Mouse (Mus musculus) limb, embryonic 11.5 days (tissue): ENCODE data around the gene R3hdml. TPM values are rescaled to one million over a fixed set of nuclear protein-coding genes. Genes with fewer than 3 reads are reported as not detected.

ENCODE experiments used
- ATAC-seq: fragments of 200-750 bp; cut with Nextera tagmentation; 2 replicates; pipeline ENCODE4 v1.8.0; 2017; ENCODE audit warnings: low read depth; ENCODE audit not compliant: insufficient number of reproducible peaks, low FRiP score, low TSS enrichment
- DNase-seq: peaks from one replicate; pipeline ENCODE4 v3.0.0-alpha.2; 2015; ENCODE audit warnings: low spot score
- H3K27ac ChIP-seq: fragments of 300-500 bp; sonication (generic); replicated peaks from 2 replicates; pipeline ENCODE4 v1.5.1; 2014; ENCODE audit warnings: low read depth, mild to moderate bottlenecking, low read length
- H3K27me3 ChIP-seq: fragments of 300-500 bp; sonication (generic); 2 replicates; pipeline ENCODE4 v1.6.1; 2014; ENCODE audit warnings: mild to moderate bottlenecking, low read length, mixed read lengths; ENCODE audit not compliant: control insufficient read depth, insufficient read depth
- H3K36me3 ChIP-seq: fragments of 300-500 bp; sonication (generic); 2 replicates; pipeline ENCODE4 v1.6.1; 2014; ENCODE audit warnings: mild to moderate bottlenecking, low read length, moderate library complexity, mixed read lengths; ENCODE audit not compliant: control insufficient read depth, insufficient read depth
- H3K4me1 ChIP-seq: fragments of 300-500 bp; sonication (generic); 2 replicates; pipeline ENCODE4 v1.6.1; 2014; ENCODE audit warnings: low read length, mixed read lengths; ENCODE audit not compliant: control insufficient read depth, insufficient read depth
- H3K4me2 ChIP-seq: fragments of 300-500 bp; sonication (generic); 2 replicates; pipeline ENCODE4 v1.6.1; 2014; ENCODE audit warnings: low read depth, mild to moderate bottlenecking, moderate library complexity; ENCODE audit not compliant: severe bottlenecking
- H3K4me3 ChIP-seq: fragments of 300-500 bp; sonication (generic); 2 replicates; pipeline ENCODE4 v1.5.1; 2014; ENCODE audit warnings: low read depth, low read length
- H3K9ac ChIP-seq: fragments of 300-500 bp; sonication (generic); 2 replicates; pipeline ENCODE4 v1.6.1; 2014; ENCODE audit warnings: mild to moderate bottlenecking, low read length
- H3K9me3 ChIP-seq: fragments of 300-500 bp; sonication (generic); 2 replicates; pipeline ENCODE4 v1.6.1; 2016; ENCODE audit warnings: low read length; ENCODE audit not compliant: control insufficient read depth
- WGBS: fragments of 180-500 bp; shearing (Covaris S2); extraction: QIAGEN DNeasy Blood & Tissue Kit; methylation state at CpG from one replicate; pipeline ENCODE4 v1.1.7; 2014; 5-methylcytosine and 5-hydroxymethylcytosine counted together
- polyA plus RNA-seq: library from polyadenylated mRNA; unstranded; fragments of >200 nt; fragmentation: Nextera tagmentation; extraction: Ambion mirVana; gene quantifications from 2 replicates; pipeline ENCODE4 v1.2.1, GENCODE M21; 2014

The R3hdml gene
- polyA plus RNA-seq, 1 experiment from 2014 or later: not detected

DNA sequence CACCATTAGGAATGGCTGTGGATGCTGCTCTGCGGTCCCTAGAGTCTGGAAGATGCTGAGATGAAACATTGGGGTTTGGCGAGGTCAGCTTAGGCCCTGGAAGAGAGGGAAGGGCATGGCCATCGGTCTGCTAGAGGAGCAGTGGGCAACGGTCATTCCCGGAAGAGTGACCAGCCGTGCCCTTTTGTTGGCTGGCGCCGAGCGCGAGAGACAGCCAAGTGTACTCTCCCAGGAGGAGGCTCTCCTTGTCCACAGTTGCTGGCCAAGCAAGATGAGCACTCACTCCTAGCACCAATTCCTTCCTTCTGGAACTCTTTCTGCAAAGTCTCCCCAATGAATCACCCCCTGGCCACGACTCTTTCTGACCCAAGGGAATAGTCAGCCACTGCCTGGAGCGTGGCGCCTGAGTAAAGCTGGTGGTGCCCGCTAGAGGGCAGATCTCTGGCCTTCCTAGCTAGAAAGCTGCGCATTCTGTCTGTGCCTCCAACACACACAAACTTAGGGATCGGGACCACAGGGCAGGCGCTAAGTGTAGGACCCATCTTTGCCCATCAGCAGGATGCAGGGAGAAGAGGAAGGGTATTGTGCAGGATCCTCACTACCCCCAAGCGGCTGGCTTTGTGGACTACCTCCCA lies 11.8 kb upstream of the R3hdml start:
- ATAC-seq (no peak), DNase-seq (peak; percentile 45)
- H3K36me3 ChIP-seq: no peaks in the 10 kb centered on the region
- peaks cover 12% of the 10 kb centered on the region; the same call in 1 of the 2 replicates for H3K27me3 ChIP-seq
- no peaks in the 10 kb centered on the region for H3K9me3 ChIP-seq
- H3K4me2 ChIP-seq: no peak overlapping the region
- H3K4me1 ChIP-seq: peaks cover 4% of the 10 kb centered on the region; the same call in 1 of the 2 replicates
- H3K27ac ChIP-seq: no peak overlapping the region
- no peak overlapping the region for H3K9ac ChIP-seq
- WGBS: 47% methylated on average over 18 of the region's 18 CpGs
- H3K4me3 ChIP-seq: no peak overlapping the region

DNA sequence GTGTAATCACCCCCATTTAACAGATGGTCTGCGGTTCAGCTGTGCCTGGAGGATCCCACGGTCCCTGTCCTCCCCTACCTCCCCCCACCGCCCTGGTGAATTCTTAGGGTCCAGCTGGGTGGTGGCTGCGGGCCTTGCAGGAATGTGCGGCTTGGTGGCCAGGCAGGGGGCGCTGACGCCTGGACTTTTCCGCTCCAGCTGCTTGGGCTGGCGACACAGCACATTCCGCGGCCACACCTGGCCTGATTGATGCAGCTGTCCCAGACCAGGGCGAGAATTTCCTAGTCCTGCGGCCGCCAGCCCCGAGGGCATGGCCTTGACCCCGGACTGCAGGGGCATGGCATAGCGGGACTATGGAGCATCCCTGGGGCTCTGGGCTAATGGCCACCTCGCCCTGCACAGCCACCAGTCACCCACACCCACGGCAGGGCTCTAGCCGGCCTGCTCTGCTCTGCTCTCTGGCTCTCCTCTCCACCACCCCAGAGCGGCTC lies 10.5 kb upstream of the R3hdml start:
- H3K36me3 ChIP-seq: no peaks in the 10 kb centered on the region
- no peak overlapping the region for H3K9ac ChIP-seq
- ATAC-seq (peak; percentile 35), DNase-seq (peak; percentile 69)
- no peak overlapping the region; the same call in 1 of the 2 replicates for H3K4me3 ChIP-seq
- WGBS: under 1% methylated on average over 21 of the region's 21 CpGs
- H3K9me3 ChIP-seq: no peaks in the 10 kb centered on the region
- H3K27ac ChIP-seq: no peak overlapping the region
- peaks cover 12% of the 10 kb centered on the region; the same call in 1 of the 2 replicates for H3K27me3 ChIP-seq
- H3K4me2 ChIP-seq: peak overlapping the region; percentile 60
- peaks cover 4% of the 10 kb centered on the region; the same call in 1 of the 2 replicates for H3K4me1 ChIP-seq

DNA sequence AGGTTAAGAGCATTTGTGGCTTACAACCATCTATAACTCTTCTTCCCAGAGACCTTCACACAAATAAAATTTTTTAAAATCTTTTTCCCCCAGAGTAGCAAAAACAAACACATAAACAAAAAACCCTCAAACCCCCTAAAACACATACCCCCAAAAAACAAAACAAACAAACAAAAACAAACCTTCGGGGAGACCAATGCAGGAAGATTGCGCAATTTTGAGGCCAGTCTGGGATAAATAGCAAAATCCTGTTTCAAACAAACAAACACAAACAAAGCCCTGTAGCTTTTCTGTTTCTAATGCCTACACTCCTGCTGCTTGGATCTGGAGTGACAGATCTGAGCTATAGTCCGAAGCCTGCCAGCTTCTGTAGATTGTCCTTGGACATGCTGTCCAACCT lies 4.8 kb upstream of the R3hdml start:
- ATAC-seq (no peak), DNase-seq (no peak)
- Histone ChIP-seq H3K27ac (no peak overlapping the region), H3K27me3 (no peaks in the 10 kb centered on the region), H3K9me3 (no peaks in the 10 kb centered on the region), H3K4me1 (no peaks in the 10 kb centered on the region), H3K36me3 (no peaks in the 10 kb centered on the region), H3K4me3 (no peak overlapping the region), H3K9ac (no peak overlapping the region), H3K4me2 (no peak overlapping the region)
- 91% methylated on average over 3 of the region's 3 CpGs for WGBS

DNA sequence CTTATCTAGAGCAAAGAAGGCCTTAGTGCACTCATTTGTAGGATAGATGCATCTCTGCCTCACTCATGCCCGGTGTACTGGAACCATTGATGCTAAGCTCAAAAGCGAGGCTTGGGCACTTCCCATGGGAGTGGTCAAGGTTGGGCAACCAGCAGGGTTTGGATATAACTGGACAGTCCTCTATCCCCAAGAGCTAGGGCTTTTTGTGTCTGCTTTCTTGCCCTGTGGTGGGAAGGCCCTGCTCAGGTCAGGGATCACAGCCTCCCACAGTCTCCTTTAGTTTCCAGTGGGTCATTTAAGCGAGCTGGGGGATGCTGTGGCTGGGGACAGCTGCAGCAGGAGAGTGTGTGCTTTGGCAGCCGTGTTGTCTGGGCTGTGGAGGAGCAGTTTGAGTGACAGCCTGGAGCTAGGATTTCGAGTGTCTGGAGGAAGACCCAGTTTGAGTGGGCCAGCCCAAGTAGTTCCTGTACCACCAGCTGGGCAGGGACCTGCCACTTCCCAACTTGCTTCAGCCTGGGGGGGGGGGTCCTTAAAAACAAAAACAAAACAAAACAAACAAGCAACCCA lies 2.3 kb upstream of the R3hdml start:
- Histone ChIP-seq H3K4me1 (no peaks in the 10 kb centered on the region), H3K27ac (no peak overlapping the region), H3K4me3 (no peak overlapping the region), H3K9ac (no peak overlapping the region), H3K4me2 (no peak overlapping the region), H3K36me3 (no peaks in the 10 kb centered on the region), H3K9me3 (no peaks in the 10 kb centered on the region), H3K27me3 (no peaks in the 10 kb centered on the region)
- no peak for DNase-seq
- WGBS: 57% methylated on average over 5 of the region's 5 CpGs
- no peak for ATAC-seq

DNA sequence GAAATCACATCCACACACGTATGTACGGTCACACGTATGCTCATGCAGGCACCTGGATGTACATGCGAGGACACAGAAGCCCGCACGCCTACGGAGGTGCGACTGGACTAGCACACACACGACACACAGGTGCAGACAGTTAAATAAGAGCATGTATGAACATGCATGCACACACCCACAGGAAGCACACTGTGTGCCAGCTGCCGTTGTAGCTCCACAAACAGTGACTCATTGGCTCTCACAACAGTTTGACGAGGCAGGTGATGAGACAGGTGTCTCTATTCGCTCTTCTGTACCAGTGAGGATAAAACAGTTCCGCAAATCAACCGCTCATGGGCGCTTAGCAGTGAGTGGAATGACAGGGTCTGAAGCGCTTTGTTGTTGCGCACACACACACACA lies 1.5 kb upstream of the R3hdml start:
- 90% methylated on average over 17 of the region's 17 CpGs for WGBS
- ATAC-seq: no peak
- Histone ChIP-seq H3K27ac (no peak overlapping the region), H3K27me3 (no peaks in the 10 kb centered on the region), H3K9ac (no peak overlapping the region), H3K4me2 (no peak overlapping the region), H3K36me3 (no peaks in the 10 kb centered on the region), H3K4me3 (no peak overlapping the region), H3K9me3 (no peaks in the 10 kb centered on the region), H3K4me1 (no peaks in the 10 kb centered on the region)
- no peak for DNase-seq

DNA sequence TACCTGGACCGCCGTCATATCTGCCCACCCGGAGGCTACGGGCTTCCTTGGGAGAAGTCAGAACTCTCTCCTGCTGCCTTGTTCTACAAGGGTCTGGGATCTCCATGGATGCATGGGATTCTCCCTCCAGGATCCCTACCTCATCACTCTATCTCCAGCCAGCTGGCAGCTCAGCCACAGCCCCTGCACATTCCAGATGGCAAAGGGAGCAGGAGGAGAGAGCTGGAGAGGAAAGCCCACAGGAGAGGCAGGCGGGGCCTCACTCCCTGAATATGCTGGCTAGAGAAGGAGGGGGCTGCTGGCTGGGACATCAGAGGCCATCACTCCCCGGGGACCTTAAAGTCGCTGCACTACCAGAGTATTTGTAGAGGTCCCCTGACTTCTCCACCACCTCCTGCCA lies 767 bp upstream of the R3hdml start:
- H3K9ac ChIP-seq: no peak overlapping the region
- H3K27me3 ChIP-seq: no peaks in the 10 kb centered on the region
- DNase-seq (no peak), ATAC-seq (no peak)
- no peak overlapping the region for H3K4me2 ChIP-seq
- H3K36me3 ChIP-seq: no peaks in the 10 kb centered on the region
- no peak overlapping the region for H3K27ac ChIP-seq
- no peak overlapping the region for H3K4me3 ChIP-seq
- 58% methylated on average over 7 of the region's 7 CpGs for WGBS
- H3K9me3 ChIP-seq: no peaks in the 10 kb centered on the region
- no peaks in the 10 kb centered on the region for H3K4me1 ChIP-seq

DNA sequence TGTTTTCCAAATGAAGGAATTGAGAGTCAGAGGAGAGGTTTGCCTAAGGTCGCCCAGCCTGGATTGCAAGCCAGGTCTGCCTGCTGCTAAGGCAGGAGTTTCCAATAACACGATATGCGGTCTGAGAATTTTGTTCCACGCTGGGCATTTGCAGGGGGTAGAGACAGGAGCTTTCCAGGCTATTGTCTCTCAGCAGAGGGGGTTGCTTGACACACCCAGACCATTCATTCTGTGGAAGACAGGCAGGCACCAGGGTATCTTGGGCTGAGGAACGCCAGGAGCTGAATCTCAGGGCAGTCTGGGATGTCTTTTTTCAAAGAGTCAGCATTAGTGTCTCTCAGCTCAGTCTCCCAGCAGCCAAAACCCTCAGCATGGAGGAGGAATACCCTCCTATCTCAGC lies 913 bp downstream of the R3hdml start:
- Histone ChIP-seq H3K36me3 (no peaks in the 10 kb centered on the region), H3K9ac (0 out of 2 replicates have a peak overlapping the region, but pooled peaks have one; percentile 7), H3K4me1 (no peaks in the 10 kb centered on the region), H3K9me3 (no peaks in the 10 kb centered on the region), H3K27ac (no peak overlapping the region), H3K4me2 (no peak overlapping the region), H3K4me3 (no peak overlapping the region), H3K27me3 (no peaks in the 10 kb centered on the region)
- DNase-seq: no peak
- no peak for ATAC-seq
- 39% methylated on average over 5 of the region's 5 CpGs for WGBS

DNA sequence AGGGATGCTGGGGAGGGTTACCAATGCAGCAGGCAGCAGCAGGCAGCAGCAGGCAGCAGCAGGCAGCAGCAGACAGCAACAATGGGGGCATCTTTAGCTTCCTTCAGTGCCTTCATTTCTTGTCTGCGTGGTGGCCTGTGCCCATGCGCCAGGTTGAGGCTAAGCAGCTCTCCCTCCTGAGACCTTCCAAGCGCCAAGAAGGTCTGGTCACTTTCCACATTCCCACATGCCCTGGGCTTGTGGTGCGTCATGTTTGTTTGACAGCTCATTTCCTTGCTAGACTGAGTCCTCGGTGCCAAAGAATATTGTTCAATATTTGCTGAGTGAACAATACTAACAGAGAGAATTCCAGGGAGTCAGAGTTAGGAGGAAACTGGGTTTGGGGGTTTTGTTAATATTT lies 1.9 kb downstream of the R3hdml start:
- ATAC-seq: no peak
- no peak overlapping the region for H3K27ac ChIP-seq
- H3K4me1 ChIP-seq: no peaks in the 10 kb centered on the region
- 48% methylated on average over 5 of the region's 5 CpGs for WGBS
- no peaks in the 10 kb centered on the region for H3K36me3 ChIP-seq
- H3K9me3 ChIP-seq: no peaks in the 10 kb centered on the region
- H3K9ac ChIP-seq: no peak overlapping the region
- DNase-seq: no peak
- H3K4me2 ChIP-seq: no peak overlapping the region
- H3K27me3 ChIP-seq: no peaks in the 10 kb centered on the region
- H3K4me3 ChIP-seq: no peak overlapping the region
